Mouse (Mus musculus) forebrain, embryonic 10.5 days (tissue): ENCODE results near the gene Slc6a21. TPM values are rescaled to one million over a fixed set of nuclear protein-coding genes. Genes with fewer than 3 reads are reported as not detected.

Experiments
- DNase-seq: peaks from one replicate; pipeline ENCODE4 v3.0.0-alpha.2; 2017; ENCODE audit warnings: low spot score; ENCODE audit errors: extremely low spot score
- H3K27ac ChIP-seq: fragments of 300-500 bp; sonication (generic); 2 replicates; pipeline ENCODE4 v1.5.1; 2016; ENCODE audit warnings: mild to moderate bottlenecking
- H3K27me3 ChIP-seq: fragments of 300-500 bp; sonication (generic); 2 replicates; pipeline ENCODE4 v1.6.1; 2016; ENCODE audit warnings: mild to moderate bottlenecking; ENCODE audit not compliant: poor library complexity, severe bottlenecking
- H3K36me3 ChIP-seq: fragments of 300-500 bp; sonication (generic); replicated peaks from 2 replicates; pipeline ENCODE4 v1.6.1; 2016; ENCODE audit warnings: mild to moderate bottlenecking, moderate library complexity
- H3K4me1 ChIP-seq: fragments of 300-500 bp; sonication (generic); 2 replicates; pipeline ENCODE4 v1.6.1; 2016
- H3K4me3 ChIP-seq: fragments of 300-500 bp; sonication (generic); 2 replicates; pipeline ENCODE4 v1.5.1; 2016; ENCODE audit warnings: mild to moderate bottlenecking, moderate library complexity
- H3K9me3 ChIP-seq: fragments of 300-500 bp; sonication (generic); 2 replicates; pipeline ENCODE4 v1.6.1; 2016; ENCODE audit warnings: mild to moderate bottlenecking, moderate library complexity
- WGBS: fragments of 180-500 bp; shearing (Covaris S2); methylation state at CpG from one replicate; pipeline ENCODE4 v1.1.7; 2016; 5-methylcytosine and 5-hydroxymethylcytosine counted together
- polyA plus RNA-seq: library from polyadenylated mRNA; unstranded; fragments of >200 nt; fragmentation: Nextera tagmentation; extraction: Ambion mirVana; gene quantifications from 2 replicates; pipeline ENCODE4 v1.2.1, GENCODE M21; 2016

The Slc6a21 gene
- polyA plus RNA-seq: not detected in 2 replicates

- Histone ChIP-seq H3K36me3 (no peaks in the 10 kb centered on the region), H3K27ac (peak within 1 kb of the TSS; percentile 53; the same call in 1 of the 2 replicates), H3K4me3 (peak within 1 kb of the TSS; percentile 56), H3K27me3 (peaks cover 29% of the 10 kb centered on the region; the same call in 1 of the 2 replicates), H3K4me1 (peaks cover 17% of the 10 kb centered on the region), H3K9me3 (no peaks in the 10 kb centered on the region)
- WGBS: 7% methylated on average over 44 of the region's 44 CpGs
- peak; percentile 72 for DNase-seq
These were observed at the start of gene Slc6a21 for GRCm38 (mm10) chr7:45277136-45277760. Gene Slc6a21, plus strand, starts transcription at chr7:45277513.

DNA sequence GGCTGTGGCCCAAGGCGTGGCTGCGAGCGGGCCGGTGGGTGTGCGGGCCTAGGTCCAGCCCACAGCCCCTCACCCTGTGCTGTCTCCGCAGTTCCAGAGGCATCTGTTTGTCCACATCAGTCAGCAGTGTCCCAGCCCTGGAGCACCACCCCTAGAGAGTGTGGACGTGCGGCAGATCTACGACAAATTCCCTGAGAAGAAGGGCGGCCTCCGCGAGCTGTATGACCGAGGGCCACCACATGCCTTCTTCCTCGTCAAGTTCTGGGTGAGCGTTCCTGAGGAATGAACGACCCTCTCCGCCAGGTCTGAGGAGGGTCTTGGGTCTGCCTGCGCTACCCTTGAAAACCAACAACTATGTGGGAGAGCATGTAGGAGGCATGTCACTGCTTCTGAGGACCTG, 48.8 kb upstream of the Slc6a21 start:
- Histone ChIP-seq H3K4me3 (no peak overlapping the region), H3K4me1 (peaks cover 16% of the 10 kb centered on the region), H3K9me3 (no peaks in the 10 kb centered on the region), H3K36me3 (peaks cover 100% of the 10 kb centered on the region), H3K27ac (no peak overlapping the region), H3K27me3 (peaks cover 10% of the 10 kb centered on the region)
- no peak for DNase-seq
- 96% methylated on average over 18 of the region's 18 CpGs for WGBS

DNA sequence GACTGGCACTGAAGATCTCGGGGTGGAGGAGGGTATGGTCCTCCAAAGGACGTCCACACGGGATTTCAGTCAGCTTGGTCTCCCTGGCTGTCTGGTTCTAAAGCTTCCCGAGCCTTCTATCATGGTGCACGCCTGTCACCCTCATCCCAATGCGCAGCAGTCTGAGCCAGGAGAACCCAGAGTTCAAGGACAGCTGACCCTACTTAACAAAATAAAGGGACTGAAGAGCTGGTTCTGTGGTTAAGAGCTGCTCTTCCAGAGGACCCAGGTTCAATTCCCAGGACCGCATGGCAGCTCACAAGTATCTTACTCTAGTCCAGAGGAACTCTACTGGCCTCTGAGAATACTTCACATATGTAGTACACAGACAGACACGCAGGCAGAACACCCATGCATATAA, 48.3 kb upstream of the Slc6a21 start:
- DNase-seq: no peak

GRCm38 (mm10) chr7:45229459-45230203, 47.7 kb upstream of the Slc6a21 start:
- H3K27me3 ChIP-seq: peaks cover 19% of the 10 kb centered on the region
- WGBS: 89% methylated on average over 7 of the region's 7 CpGs
- H3K4me3 ChIP-seq: no peak overlapping the region
- no peaks in the 10 kb centered on the region for H3K9me3 ChIP-seq
- no peak for DNase-seq
- no peak overlapping the region for H3K27ac ChIP-seq
- H3K36me3 ChIP-seq: peaks cover 97% of the 10 kb centered on the region
- H3K4me1 ChIP-seq: peaks cover 27% of the 10 kb centered on the region

More for the DNA sequence above, 48.3 kb upstream of the Slc6a21 start:
- no peak overlapping the region for H3K27ac ChIP-seq
- peaks cover 15% of the 10 kb centered on the region for H3K27me3 ChIP-seq
- no peak overlapping the region for H3K4me3 ChIP-seq
- H3K4me1 ChIP-seq: peaks cover 21% of the 10 kb centered on the region
- H3K9me3 ChIP-seq: no peaks in the 10 kb centered on the region
- WGBS: 97% methylated on average over 8 of the region's 8 CpGs
- H3K36me3 ChIP-seq: peaks cover 100% of the 10 kb centered on the region

DNA sequence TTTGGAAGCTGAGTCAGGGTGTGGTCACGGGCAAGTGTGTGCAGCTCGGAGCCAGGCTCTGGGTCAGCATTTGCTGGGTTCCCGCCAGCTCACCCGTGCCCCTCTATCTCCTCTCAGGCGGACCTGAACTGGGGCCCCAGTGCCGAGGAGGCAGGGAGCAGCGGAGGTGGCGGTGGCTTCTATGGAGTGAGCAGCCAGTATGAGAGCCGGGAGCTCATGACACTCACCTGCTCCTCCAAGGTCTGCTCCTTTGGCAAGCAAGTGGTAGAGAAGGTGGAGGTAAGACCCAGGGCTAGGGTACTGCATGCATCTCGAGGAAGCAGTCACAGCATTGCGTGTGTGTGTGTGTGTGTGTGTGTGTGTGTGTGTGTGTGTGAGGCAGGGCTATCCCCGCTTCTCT, 46.1 kb upstream of the Slc6a21 start:
- DNase-seq: no peak
- Histone ChIP-seq H3K4me1 (peaks cover 42% of the 10 kb centered on the region), H3K36me3 (peaks cover 81% of the 10 kb centered on the region), H3K27ac (no peak overlapping the region), H3K27me3 (peaks cover 28% of the 10 kb centered on the region), H3K4me3 (no peak overlapping the region), H3K9me3 (no peaks in the 10 kb centered on the region)
- 94% methylated on average over 12 of the region's 12 CpGs for WGBS

GRCm38 (mm10) chr7:45231941-45232340, 45.4 kb upstream of the Slc6a21 start:
- 95% methylated on average over 11 of the region's 11 CpGs for WGBS
- peaks cover 74% of the 10 kb centered on the region for H3K36me3 ChIP-seq
- no peak overlapping the region for H3K4me3 ChIP-seq
- peaks cover 43% of the 10 kb centered on the region for H3K4me1 ChIP-seq
- H3K27ac ChIP-seq: no peak overlapping the region
- DNase-seq: peak; percentile 13
- no peaks in the 10 kb centered on the region for H3K9me3 ChIP-seq
- peaks cover 36% of the 10 kb centered on the region for H3K27me3 ChIP-seq

DNA sequence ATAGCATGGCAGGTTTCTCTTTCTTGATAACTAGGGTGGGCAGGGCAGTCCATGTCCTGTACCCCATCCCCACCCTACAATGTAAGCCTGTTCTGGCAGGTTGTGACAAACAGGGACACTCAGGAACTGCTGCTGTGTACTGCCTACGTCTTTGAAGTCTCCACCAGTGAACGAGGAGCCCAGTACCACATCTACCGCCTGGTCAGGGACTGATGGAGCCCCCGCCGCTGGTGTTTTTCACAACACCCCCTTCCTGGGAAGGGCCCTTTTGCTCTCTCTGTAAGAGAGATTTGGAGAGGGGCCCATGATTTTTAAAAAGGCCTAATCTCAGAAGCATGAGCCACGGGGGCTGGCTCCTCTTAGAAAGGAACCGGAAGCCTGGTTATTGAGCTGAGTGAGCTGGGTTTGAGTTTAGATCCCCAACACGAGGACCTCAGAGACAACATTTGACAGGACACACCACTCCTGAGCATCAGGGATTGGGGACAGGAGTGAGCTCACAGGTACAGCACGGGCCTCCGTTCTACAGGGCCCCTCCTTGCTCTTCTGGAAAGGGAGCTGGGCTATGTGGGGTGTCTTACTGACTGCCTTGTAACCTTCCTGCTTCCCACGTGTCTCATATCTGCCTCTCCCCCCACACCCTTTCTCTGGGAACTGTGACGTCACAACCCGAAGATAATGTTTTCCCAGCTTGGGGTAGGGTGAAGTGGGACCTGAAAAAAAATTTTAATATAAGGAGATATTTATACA, 44.4 kb upstream of the Slc6a21 start:
- Histone ChIP-seq H3K27ac (no peak overlapping the region), H3K4me1 (peaks cover 45% of the 10 kb centered on the region), H3K9me3 (no peaks in the 10 kb centered on the region), H3K4me3 (no peak overlapping the region), H3K27me3 (peaks cover 45% of the 10 kb centered on the region), H3K36me3 (peaks cover 64% of the 10 kb centered on the region)
- DNase-seq: no peak
- WGBS: 82% methylated on average over 13 of the region's 13 CpGs

GRCm38 (mm10) chr7:45233580-45234332, 43.6 kb upstream of the Slc6a21 start:
- 31% methylated on average over 20 of the region's 20 CpGs for WGBS
- H3K27ac ChIP-seq: peak overlapping the region; percentile 56
- DNase-seq: peak; percentile 45
- H3K4me3 ChIP-seq: peak overlapping the region; percentile 43
- peaks cover 54% of the 10 kb centered on the region for H3K27me3 ChIP-seq
- H3K4me1 ChIP-seq: peaks cover 49% of the 10 kb centered on the region
- peaks cover 56% of the 10 kb centered on the region for H3K36me3 ChIP-seq
- no peaks in the 10 kb centered on the region for H3K9me3 ChIP-seq

DNA sequence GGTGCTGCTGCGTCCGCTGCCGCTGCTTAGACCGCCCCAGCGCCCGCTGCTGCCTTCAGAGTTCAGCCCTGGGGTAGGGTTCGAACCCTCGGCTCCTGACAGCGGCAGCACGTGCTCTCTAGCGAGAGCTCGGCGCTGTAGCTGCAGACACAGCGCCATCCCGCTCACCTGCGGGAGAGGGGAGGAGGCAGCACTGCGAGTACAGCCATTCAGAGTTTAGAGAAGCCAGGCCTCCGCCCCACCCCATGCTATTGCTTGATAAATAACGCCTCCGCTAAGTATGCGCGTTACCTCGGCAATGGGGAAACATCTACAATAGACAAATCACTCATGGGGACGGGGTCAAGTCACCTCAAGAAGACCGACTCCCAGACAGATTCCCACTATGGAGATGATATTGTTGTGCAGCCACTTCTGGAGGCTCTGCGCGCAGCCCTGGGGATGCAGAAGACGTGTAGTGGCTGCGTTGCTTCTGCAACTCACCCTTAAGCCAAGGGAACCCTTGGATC, 42.9 kb upstream of the Slc6a21 start:
- Histone ChIP-seq H3K4me1 (peaks cover 55% of the 10 kb centered on the region), H3K36me3 (peaks cover 49% of the 10 kb centered on the region), H3K9me3 (no peaks in the 10 kb centered on the region), H3K27ac (peak overlapping the region; percentile 56), H3K27me3 (peaks cover 60% of the 10 kb centered on the region), H3K4me3 (peak overlapping the region; percentile 43)
- DNase-seq: no peak
- 9% methylated on average over 29 of the region's 29 CpGs for WGBS

DNA sequence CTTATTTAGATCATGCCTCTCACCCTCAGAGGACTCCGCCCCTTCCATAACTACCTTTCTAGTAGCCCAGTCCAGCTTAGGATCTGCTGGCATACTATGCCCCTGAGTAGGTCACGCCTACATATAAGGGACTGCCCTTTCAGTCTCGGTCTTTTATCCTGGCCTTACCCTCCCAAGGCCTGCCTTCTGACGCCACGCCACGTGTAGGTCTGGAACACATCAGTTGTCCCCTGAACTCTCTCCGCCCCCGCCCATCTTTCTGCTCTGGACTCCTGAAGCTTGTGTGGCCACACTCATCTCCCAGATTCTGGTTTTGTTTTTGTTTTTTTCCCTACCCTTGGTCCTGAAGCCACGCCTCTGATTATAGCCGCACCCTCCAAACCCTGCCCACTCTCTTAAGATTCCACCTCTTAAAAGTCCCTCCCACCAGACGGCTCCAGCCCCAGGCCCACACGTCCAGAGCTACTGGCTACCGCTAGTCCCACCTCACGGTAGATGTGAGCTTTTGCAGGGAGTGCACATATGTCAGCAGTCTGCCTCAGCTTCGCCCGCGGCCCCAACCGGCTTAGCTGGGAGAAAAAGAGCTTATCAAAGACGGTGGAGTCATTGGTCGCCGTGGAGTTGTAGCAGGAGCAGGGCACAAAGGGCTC, 42.3 kb upstream of the Slc6a21 start:
- peaks cover 43% of the 10 kb centered on the region for H3K36me3 ChIP-seq
- DNase-seq: peak; percentile 71
- peaks cover 67% of the 10 kb centered on the region for H3K27me3 ChIP-seq
- 4% methylated on average over 21 of the region's 21 CpGs for WGBS
- peak overlapping the region; percentile 43 for H3K4me3 ChIP-seq
- H3K27ac ChIP-seq: peak overlapping the region; percentile 56
- peaks cover 55% of the 10 kb centered on the region for H3K4me1 ChIP-seq
- H3K9me3 ChIP-seq: no peaks in the 10 kb centered on the region

GRCm38 (mm10) chr7:45235656-45236180, 41.6 kb upstream of the Slc6a21 start:
- Histone ChIP-seq H3K4me3 (peak overlapping the region; percentile 43), H3K9me3 (no peaks in the 10 kb centered on the region), H3K27me3 (peaks cover 74% of the 10 kb centered on the region), H3K36me3 (peaks cover 36% of the 10 kb centered on the region), H3K27ac (peak overlapping the region; percentile 56), H3K4me1 (peaks cover 61% of the 10 kb centered on the region)
- 23% methylated on average over 17 of the region's 17 CpGs for WGBS
- no peak for DNase-seq
